Mouse (Mus musculus) small intestine, adult 2 months (tissue): ENCODE data around the gene A430078G23Rik. TPM values are rescaled to one million over a fixed set of nuclear protein-coding genes. Genes with fewer than 3 reads are reported as not detected.

ENCODE experiments used
- H3K27ac ChIP-seq: fragments of 200-500 bp; 2 replicates; pipeline ENCODE4 v1.5.1; 2012; ENCODE audit warnings: low read depth, low read length, control low read depth, inconsistent platforms; ENCODE audit not compliant: insufficient read depth
- H3K27me3 ChIP-seq: fragments of 200-500 bp; 2 replicates; pipeline ENCODE4 v1.6.1; 2012; ENCODE audit warnings: mild to moderate bottlenecking, moderate library complexity, low read length, inconsistent platforms; ENCODE audit not compliant: control insufficient read depth, insufficient read depth
- H3K36me3 ChIP-seq: fragments of 200-500 bp; 2 replicates; pipeline ENCODE4 v1.6.1; 2012; ENCODE audit warnings: mild to moderate bottlenecking, low read length, control low read depth, inconsistent platforms; ENCODE audit not compliant: control insufficient read depth, insufficient read depth
- H3K4me1 ChIP-seq: fragments of 200-500 bp; 2 replicates; pipeline ENCODE4 v1.6.1; 2012; ENCODE audit warnings: low read length, inconsistent platforms, mixed read lengths; ENCODE audit not compliant: control insufficient read depth, insufficient read depth, insufficient read length
- H3K4me3 ChIP-seq: fragments of 200-500 bp; 2 replicates; pipeline ENCODE4 v1.5.1; 2012; ENCODE audit warnings: low read depth, mild to moderate bottlenecking, control low read depth, inconsistent platforms, low read length, moderate library complexity
- CTCF ChIP-seq: fragments of 200-500 bp; IDR thresholded peaks from 2 replicates; pipeline ENCODE4 v1.5.1; 2012; ENCODE audit warnings: low read depth, mild to moderate bottlenecking, control low read depth, inconsistent platforms, low read length, moderate library complexity, mixed read lengths; ENCODE audit not compliant: insufficient replicate concordance, insufficient read length; ENCODE audit errors: extremely low read depth
- POLR2A ChIP-seq: fragments of 200-500 bp; IDR thresholded peaks from 2 replicates; pipeline ENCODE4 v1.6.1; 2012; ENCODE audit warnings: low read depth, mild to moderate bottlenecking, control low read depth, inconsistent platforms, low read length, moderate library complexity
- WGBS: fragments of 180-500 bp; shearing (Covaris S2); methylation state at CpG from one replicate; pipeline ENCODE4 v1.1.7; 2018; 5-methylcytosine and 5-hydroxymethylcytosine counted together
- polyA plus RNA-seq: library from polyadenylated mRNA; depleted of rRNA; stranded (reverse); fragments of >200 nt; gene quantifications from 2 replicates; pipeline ENCODE4 v1.2.3, GENCODE M21; 2012

Gene A430078G23Rik
- polyA plus RNA-seq, 1 experiment, result 0.80 TPM

GRCm38 (mm10) chr8:3421507-3421906 is 68.3 kb downstream of the A430078G23Rik start:
- WGBS, result 92% methylated on average over 5 of the region's 5 CpGs
- TF ChIP-seq POLR2A (no peak), CTCF (no peak)
- Histone ChIP-seq H3K27ac (no peak overlapping the region), H3K36me3 (peaks cover 2% of the 10 kb centered on the region; the same call in 1 of the 2 replicates), H3K27me3 (no peaks in the 10 kb centered on the region), H3K4me1 (peaks cover 7% of the 10 kb centered on the region; the same call in 1 of the 2 replicates), H3K4me3 (no peak overlapping the region)

GRCm38 (mm10) chr8:3425217-3425616 is 72.0 kb downstream of the A430078G23Rik start:
- 59% methylated on average over 5 of the region's 5 CpGs for WGBS
- no peak overlapping the region for H3K27ac ChIP-seq

GRCm38 (mm10) chr8:3426211-3426610 is 73.0 kb downstream of the A430078G23Rik start:
- 86% methylated on average over 3 of the region's 3 CpGs for WGBS
- no peak overlapping the region for H3K4me3 ChIP-seq
- H3K36me3 ChIP-seq, result peaks cover 21% of the 10 kb centered on the region
- no peaks in the 10 kb centered on the region for H3K27me3 ChIP-seq
- H3K4me1 ChIP-seq, result no peaks in the 10 kb centered on the region
- TF ChIP-seq CTCF, result no peak
- TF ChIP-seq POLR2A, result no peak
- H3K27ac ChIP-seq, result no peak overlapping the region

More at GRCm38 (mm10) chr8:3425217-3425616, 72.0 kb downstream of the A430078G23Rik start:
- Histone ChIP-seq H3K4me3 (no peak overlapping the region), H3K27me3 (no peaks in the 10 kb centered on the region), H3K4me1 (no peaks in the 10 kb centered on the region), H3K36me3 (peaks cover 16% of the 10 kb centered on the region)
- TF ChIP-seq CTCF (no peak), POLR2A (no peak)

GRCm38 (mm10) chr8:3428426-3428825 is 75.2 kb downstream of the A430078G23Rik start:
- Histone ChIP-seq H3K4me3 (no peak overlapping the region), H3K4me1 (no peaks in the 10 kb centered on the region), H3K36me3 (peaks cover 34% of the 10 kb centered on the region), H3K27ac (no peak overlapping the region), H3K27me3 (no peaks in the 10 kb centered on the region)
- WGBS, result 88% methylated on average over 2 of the region's 2 CpGs
- TF ChIP-seq POLR2A, result no peak
- no peak for TF ChIP-seq CTCF

- no peak for TF ChIP-seq CTCF
- TF ChIP-seq POLR2A, result no peak
- H3K4me3 ChIP-seq, result no peak overlapping the region
- H3K4me1 ChIP-seq, result no peaks in the 10 kb centered on the region
- H3K27ac ChIP-seq, result no peak overlapping the region
- WGBS, result 54% methylated on average over 2 of the region's 2 CpGs
- no peaks in the 10 kb centered on the region for H3K27me3 ChIP-seq
- peaks cover 43% of the 10 kb centered on the region for H3K36me3 ChIP-seq
Observed at GRCm38 (mm10) chr8:3429966-3430365, 76.8 kb downstream of the A430078G23Rik start.

- TF ChIP-seq POLR2A, result no peak
- no peak for TF ChIP-seq CTCF
- Histone ChIP-seq H3K36me3 (peaks cover 52% of the 10 kb centered on the region), H3K27me3 (no peaks in the 10 kb centered on the region), H3K4me3 (no peak overlapping the region), H3K27ac (no peak overlapping the region), H3K4me1 (no peaks in the 10 kb centered on the region)
- WGBS, result 80% methylated on average over 3 of the region's 3 CpGs
Observed at GRCm38 (mm10) chr8:3431113-3431512, 77.9 kb downstream of the A430078G23Rik start.

- no peak for TF ChIP-seq CTCF
- Histone ChIP-seq H3K27me3 (no peaks in the 10 kb centered on the region), H3K36me3 (peaks cover 73% of the 10 kb centered on the region), H3K27ac (no peak overlapping the region), H3K4me1 (no peaks in the 10 kb centered on the region), H3K4me3 (no peak overlapping the region)
- 87% methylated on average over 6 of the region's 6 CpGs for WGBS
Observed at GRCm38 (mm10) chr8:3436492-3436891, 83.3 kb downstream of the A430078G23Rik start.
